Mouse (Mus musculus) intestine, postnatal 0 days (tissue): ENCODE measurements around the gene Cdk14. TPM values are rescaled to one million over a fixed set of nuclear protein-coding genes. Genes with fewer than 3 reads are reported as not detected.

ENCODE experiments used
- ATAC-seq: fragments of 200-750 bp; cut with Nextera tagmentation; 2 replicates; pipeline ENCODE4 v1.8.0; 2017; ENCODE audit warnings: mild to moderate bottlenecking, moderate TSS enrichment, moderate library complexity
- H3K27ac ChIP-seq: fragments of 300-500 bp; sonication (generic); 2 replicates; pipeline ENCODE4 v1.5.1; 2014; ENCODE audit warnings: mild to moderate bottlenecking, low read depth, low read length, moderate library complexity
- H3K27me3 ChIP-seq: fragments of 300-500 bp; sonication (generic); replicated peaks from 2 replicates; pipeline ENCODE4 v1.6.1; 2014; ENCODE audit warnings: low read length, mixed read lengths; ENCODE audit not compliant: control insufficient read depth, insufficient read depth
- H3K36me3 ChIP-seq: fragments of 300-500 bp; sonication (generic); 2 replicates; pipeline ENCODE4 v1.6.1; 2014; ENCODE audit warnings: mild to moderate bottlenecking, moderate library complexity; ENCODE audit not compliant: control insufficient read depth, insufficient read depth
- H3K4me1 ChIP-seq: fragments of 300-500 bp; sonication (generic); replicated peaks from 2 replicates; pipeline ENCODE4 v1.6.1; 2014; ENCODE audit warnings: antibody characterized with exemption, low read length, mixed read lengths; ENCODE audit not compliant: control insufficient read depth, insufficient read depth
- H3K4me2 ChIP-seq: fragments of 300-500 bp; sonication (generic); replicated peaks from 2 replicates; pipeline ENCODE4 v1.6.1; 2014; ENCODE audit warnings: low read depth, mild to moderate bottlenecking, moderate library complexity
- H3K4me3 ChIP-seq: fragments of 300-500 bp; sonication (generic); 2 replicates; pipeline ENCODE4 v1.5.1; 2014; ENCODE audit warnings: low read depth, low read length
- H3K9ac ChIP-seq: fragments of 300-500 bp; sonication (generic); 2 replicates; pipeline ENCODE4 v1.6.1; 2014; ENCODE audit warnings: mild to moderate bottlenecking, low read depth, low read length
- H3K9me3 ChIP-seq: fragments of 300-500 bp; sonication (generic); 2 replicates; pipeline ENCODE4 v1.6.1; 2016; ENCODE audit warnings: mixed run types; ENCODE audit not compliant: control insufficient read depth
- CTCF ChIP-seq: sonication (generic); IDR thresholded peaks from 2 replicates; pipeline ENCODE4 v1.5.1; 2016; ENCODE audit warnings: low read depth, mild to moderate bottlenecking, control low read depth, antibody characterized with exemption, moderate library complexity
- WGBS: fragments of 180-500 bp; shearing (Covaris S2); extraction: QIAGEN DNeasy Blood & Tissue Kit; methylation state at CpG from one replicate; pipeline ENCODE4 v1.1.7; 2014; 5-methylcytosine and 5-hydroxymethylcytosine counted together
- polyA plus RNA-seq: library from polyadenylated mRNA; unstranded; fragments of >200 nt; fragmentation: Nextera tagmentation; extraction: Ambion mirVana; gene quantifications from 2 replicates; pipeline ENCODE4 v1.2.1, GENCODE M21; 2015

Cdk14 gene
- polyA plus RNA-seq, 1 experiment from 2014 or later = 4.4 TPM

DNA sequence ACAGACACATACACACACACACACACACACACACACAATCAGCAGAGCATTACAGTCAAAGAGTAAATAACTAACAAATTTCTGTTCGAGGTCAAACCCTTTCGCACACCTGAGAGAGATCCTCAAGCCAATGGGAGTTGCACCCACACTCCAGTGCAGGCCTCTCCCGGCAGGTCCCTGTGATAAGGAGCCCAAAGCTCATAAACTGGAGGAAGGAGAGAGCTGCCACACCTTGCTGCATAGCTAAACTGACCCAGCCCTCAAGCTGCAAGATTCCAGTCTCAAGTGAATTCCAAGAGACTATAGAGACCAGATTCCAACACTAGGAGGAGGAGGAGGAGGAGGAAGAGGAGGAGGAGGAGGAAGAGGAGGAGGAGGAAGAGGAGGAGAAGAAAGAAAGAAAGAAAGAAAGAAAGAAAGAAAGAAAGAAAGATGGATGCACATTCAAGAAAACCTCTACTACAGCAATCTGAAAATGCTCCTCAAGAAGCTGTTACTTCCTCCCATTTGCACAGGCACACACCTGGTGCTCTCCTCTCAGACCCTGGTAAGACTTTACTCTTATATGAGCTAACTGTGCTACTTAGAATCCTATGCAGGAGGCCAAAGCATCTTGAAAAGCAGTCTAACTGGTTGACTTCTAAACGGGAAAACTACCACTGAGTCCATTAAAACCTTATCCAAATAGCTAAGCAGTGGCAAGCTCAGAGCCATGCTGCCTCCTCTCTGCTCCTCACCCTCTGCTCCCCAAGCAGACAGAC is 49.6 kb downstream of the Cdk14 start:
- Histone ChIP-seq H3K4me1 (no peaks in the 10 kb centered on the region), H3K27me3 (no peaks in the 10 kb centered on the region), H3K4me3 (no peak overlapping the region), H3K9ac (no peak overlapping the region), H3K27ac (no peak overlapping the region), H3K9me3 (no peaks in the 10 kb centered on the region), H3K36me3 (no peaks in the 10 kb centered on the region), H3K4me2 (no peak overlapping the region)
- peak; percentile 80; the same call in 1 of the 2 replicates for ATAC-seq
- WGBS = 45% methylated on average over 4 of the region's 4 CpGs
- TF ChIP-seq CTCF = no peak

DNA sequence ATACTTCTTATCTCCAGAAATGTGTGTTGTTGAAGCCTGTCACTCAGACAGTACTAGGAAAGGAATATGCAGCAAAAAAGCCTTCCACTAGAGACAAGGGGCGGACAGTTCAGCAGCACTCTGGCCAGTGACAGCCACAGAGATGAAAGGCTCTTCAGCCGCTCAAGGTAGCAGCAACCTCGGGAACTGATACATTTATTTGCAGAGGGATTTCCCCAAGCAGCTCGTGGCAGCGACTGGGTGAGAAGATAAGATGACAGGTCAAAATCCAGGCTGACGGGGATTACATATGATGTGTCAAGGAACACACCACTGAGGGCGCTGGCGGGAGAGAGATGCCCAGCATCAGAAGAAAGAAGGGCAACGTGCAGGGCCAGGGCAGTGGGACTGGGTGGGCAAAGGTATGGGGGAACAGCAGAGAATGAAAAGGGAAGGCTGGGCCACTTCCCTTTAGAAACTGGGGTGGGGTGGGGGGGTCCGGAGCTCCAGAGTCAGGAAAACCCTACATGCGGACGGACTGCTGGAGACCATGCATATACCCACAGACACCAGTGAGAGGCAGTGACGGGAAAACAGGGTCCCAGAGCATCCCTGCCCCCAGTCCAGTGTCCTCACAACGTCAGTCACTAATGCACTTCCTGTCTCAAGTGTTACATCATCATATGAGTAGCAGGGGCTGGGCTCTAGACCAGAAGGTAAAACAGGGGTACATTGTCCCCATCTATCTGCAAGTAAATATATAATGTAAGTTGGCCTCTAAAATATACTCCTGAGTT is 51.5 kb downstream of the Cdk14 start:
- H3K4me2 ChIP-seq = no peak overlapping the region
- H3K9me3 ChIP-seq = no peaks in the 10 kb centered on the region
- 0 out of 2 replicates have a peak, but pooled peaks have one; percentile 14 for TF ChIP-seq CTCF
- no peaks in the 10 kb centered on the region for H3K27me3 ChIP-seq
- H3K36me3 ChIP-seq = no peaks in the 10 kb centered on the region
- ATAC-seq = peak; percentile 65
- H3K27ac ChIP-seq = no peak overlapping the region
- no peak overlapping the region for H3K9ac ChIP-seq
- no peaks in the 10 kb centered on the region for H3K4me1 ChIP-seq
- 43% methylated on average over 14 of the region's 14 CpGs for WGBS
- no peak overlapping the region for H3K4me3 ChIP-seq

DNA sequence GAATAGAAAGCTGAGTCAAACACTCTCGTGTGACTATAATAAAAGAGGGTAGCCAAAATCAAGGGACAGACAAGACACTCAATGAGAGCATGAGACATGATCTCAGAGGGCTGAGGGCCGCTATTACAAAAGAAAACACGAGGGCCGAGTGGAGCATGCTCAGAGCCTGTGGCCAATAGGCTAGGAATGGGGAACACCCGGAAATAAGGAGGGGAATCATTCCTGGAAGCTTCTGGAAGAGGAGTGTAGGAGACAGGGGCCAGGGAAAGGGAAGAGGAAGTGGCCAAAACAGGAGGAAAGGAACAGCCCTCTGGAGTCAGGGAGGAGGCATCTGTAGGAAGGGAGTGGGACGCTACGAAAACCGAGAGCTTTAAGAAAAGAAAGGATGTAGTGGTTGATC is 52.6 kb downstream of the Cdk14 start:
- Histone ChIP-seq H3K27me3 (no peaks in the 10 kb centered on the region), H3K27ac (no peak overlapping the region), H3K9ac (no peak overlapping the region), H3K4me3 (no peak overlapping the region), H3K9me3 (no peaks in the 10 kb centered on the region), H3K4me2 (no peak overlapping the region), H3K4me1 (no peaks in the 10 kb centered on the region), H3K36me3 (no peaks in the 10 kb centered on the region)
- ATAC-seq = no peak
- 73% methylated on average over 8 of the region's 8 CpGs for WGBS
- TF ChIP-seq CTCF = no peak

DNA sequence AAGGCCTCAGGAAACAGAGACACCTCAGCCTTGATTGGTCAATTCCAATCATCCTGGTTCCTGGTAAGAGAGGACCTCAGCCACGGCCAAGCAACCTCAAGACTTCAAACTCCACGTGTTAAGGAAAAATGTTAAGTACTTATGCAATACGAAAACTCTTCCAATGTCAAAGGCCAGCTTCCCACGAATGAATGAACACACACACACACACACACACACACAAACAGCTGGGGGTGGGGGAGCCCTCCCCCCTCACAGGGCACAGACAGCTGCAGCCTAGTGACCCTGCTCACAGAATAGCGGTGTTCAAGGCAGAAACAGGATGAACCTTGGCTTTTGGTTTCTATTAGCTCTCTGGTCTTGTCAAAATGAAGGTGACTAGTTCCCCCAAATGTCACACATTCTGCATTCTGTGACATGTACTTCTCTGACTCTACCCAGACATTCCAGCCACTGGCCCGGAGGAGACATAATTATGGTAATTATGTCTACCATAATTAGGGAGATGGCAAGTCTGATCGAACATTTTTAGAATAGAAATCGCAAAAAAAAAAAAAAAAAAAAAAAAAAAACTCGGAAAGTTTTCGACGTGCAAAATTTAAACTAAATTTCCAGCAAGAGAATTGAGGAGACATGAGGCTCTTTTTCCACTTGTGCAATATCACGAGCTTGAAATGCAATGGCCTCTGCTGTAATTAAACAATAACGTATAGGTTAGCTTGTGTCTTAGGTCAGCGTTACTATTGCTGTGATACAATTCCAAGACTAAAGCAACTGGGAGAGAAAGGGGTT is 54.6 kb downstream of the Cdk14 start:
- Histone ChIP-seq H3K9me3 (no peaks in the 10 kb centered on the region; the same call in 1 of the 2 replicates), H3K4me3 (no peak overlapping the region), H3K4me1 (no peaks in the 10 kb centered on the region), H3K36me3 (no peaks in the 10 kb centered on the region), H3K9ac (no peak overlapping the region), H3K4me2 (no peak overlapping the region), H3K27ac (no peak overlapping the region), H3K27me3 (no peaks in the 10 kb centered on the region)
- WGBS = 81% methylated on average over 14 of the region's 14 CpGs
- no peak for TF ChIP-seq CTCF
- no peak for ATAC-seq

DNA sequence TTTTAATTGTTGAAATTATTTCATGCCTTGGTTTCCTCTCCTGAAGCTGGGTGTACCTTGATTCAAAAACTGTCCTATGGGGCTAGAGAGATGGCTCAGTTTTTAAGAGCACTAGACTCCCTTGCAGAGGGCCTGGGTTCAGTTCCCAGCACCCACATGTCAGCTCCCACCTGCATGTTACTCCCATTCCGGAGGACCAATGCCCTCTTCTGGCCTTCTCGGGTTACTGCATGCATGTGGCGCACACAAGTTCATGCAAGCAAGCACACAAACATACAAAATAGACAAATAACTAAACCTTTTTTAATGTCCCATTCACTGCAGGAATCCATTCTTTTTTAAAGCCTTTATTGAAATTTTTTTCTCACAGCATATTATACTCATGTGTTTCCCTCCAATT is 58.4 kb downstream of the Cdk14 start:
- no peaks in the 10 kb centered on the region; the same call in 1 of the 2 replicates for H3K9me3 ChIP-seq
- H3K4me2 ChIP-seq = no peak overlapping the region
- no peaks in the 10 kb centered on the region for H3K27me3 ChIP-seq
- ATAC-seq = no peak
- 95% methylated on average over 3 of the region's 3 CpGs for WGBS
- H3K36me3 ChIP-seq = no peaks in the 10 kb centered on the region
- H3K4me1 ChIP-seq = no peaks in the 10 kb centered on the region
- H3K27ac ChIP-seq = no peak overlapping the region
- H3K4me3 ChIP-seq = no peak overlapping the region
- no peak overlapping the region for H3K9ac ChIP-seq
- TF ChIP-seq CTCF = peak; percentile 32; the same call in 1 of the 2 replicates

DNA sequence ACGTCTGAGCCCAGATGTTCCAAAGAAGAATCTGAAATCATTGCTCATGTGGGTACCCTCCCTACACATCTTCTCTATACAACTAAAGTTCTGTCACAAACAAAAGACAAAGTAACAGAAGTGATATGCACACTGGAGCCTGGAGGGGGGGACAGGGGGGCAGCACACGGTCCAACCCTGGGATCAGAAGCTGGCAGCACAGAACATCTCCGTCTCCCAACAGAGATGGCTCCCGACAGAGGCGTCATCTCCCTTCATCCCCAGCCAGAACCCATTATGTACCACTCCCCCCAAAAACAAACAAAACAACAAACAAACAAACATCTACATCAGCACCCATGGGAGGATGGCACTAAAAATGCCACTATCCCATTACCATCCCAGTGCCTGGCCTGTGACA is 59.8 kb downstream of the Cdk14 start:
- no peaks in the 10 kb centered on the region for H3K4me1 ChIP-seq
- H3K9ac ChIP-seq = no peak overlapping the region
- no peak overlapping the region for H3K4me2 ChIP-seq
- no peak overlapping the region for H3K4me3 ChIP-seq
- H3K9me3 ChIP-seq = no peaks in the 10 kb centered on the region; the same call in 1 of the 2 replicates
- H3K27ac ChIP-seq = no peak overlapping the region
- H3K27me3 ChIP-seq = no peaks in the 10 kb centered on the region
- no peak for ATAC-seq
- TF ChIP-seq CTCF = no peak
- 77% methylated on average over 5 of the region's 5 CpGs for WGBS
- H3K36me3 ChIP-seq = no peaks in the 10 kb centered on the region
